Mouse (Mus musculus): Measurements from ENCODE around the gene Msantd1. TPM values are rescaled to one million over a fixed set of nuclear protein-coding genes. Genes with fewer than 3 reads are reported as not detected.

The Msantd1 gene
- total RNA-seq, 2 experiments from 2014 or later = 0.44 to 1.2 TPM

GRCm38 (mm10) chr5:34965531-34965930 is 57.7 kb downstream of the Msantd1 start:
- no peak for ATAC-seq (ENCODE audit: poor library complexity, severe bottlenecking)

DNA sequence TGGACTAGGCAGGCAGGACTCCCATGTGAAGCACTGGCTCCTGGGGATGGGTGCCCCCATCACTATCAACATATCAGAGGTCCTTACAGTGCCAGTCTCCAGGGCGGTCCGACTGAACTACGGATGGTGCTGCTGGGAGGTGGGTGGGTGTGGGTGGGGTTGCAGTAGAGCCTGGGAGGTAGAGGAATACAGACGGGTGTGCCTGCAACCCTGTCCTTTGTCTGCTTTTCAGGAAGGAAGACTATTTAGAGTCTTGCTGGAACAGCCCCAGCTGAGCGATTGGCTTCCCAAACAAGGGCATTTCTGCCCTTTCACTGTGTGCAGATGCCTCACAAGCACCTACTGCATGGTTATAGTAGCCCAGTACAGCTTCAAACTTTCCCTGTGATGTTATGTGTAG is 60.6 kb downstream of the Msantd1 start:
- ATAC-seq (ENCODE audit: poor library complexity, severe bottlenecking) = no peak

GRCm38 (mm10) chr5:34972471-34972870 is 64.7 kb downstream of the Msantd1 start:
- no peak for ATAC-seq (ENCODE audit: poor library complexity, severe bottlenecking)

Other genes with a start within 250 kb of the Msantd1 start
- 9.4 and 10.1 TPM in 2 replicates for gene Nop14, start 247.9 kb upstream of the Msantd1 start, total RNA-seq (2015)
- gene Nop14, start 247.9 kb upstream of the Msantd1 start, total RNA-seq (2017) = 15.6 and 19.2 TPM in 2 replicates
- 1.6 and 2.5 TPM in 2 replicates for gene Grk4, start 247.6 kb upstream of the Msantd1 start, total RNA-seq (2015)
- 3.3 and 3.9 TPM in 2 replicates for gene Grk4, start 247.6 kb upstream of the Msantd1 start, total RNA-seq (2017)
- gene Htt, start 146.3 kb upstream of the Msantd1 start, total RNA-seq (2015) = 15.2 and 15.4 TPM in 2 replicates
- 15.4 and 16.3 TPM in 2 replicates for gene Htt, start 146.3 kb upstream of the Msantd1 start, total RNA-seq (2017)
- 5.7 and 8.5 TPM in 2 replicates for gene Rgs12, start 41.4 kb downstream of the Msantd1 start, total RNA-seq (2015)
- 6.2 and 7.1 TPM in 2 replicates for gene Rgs12, start 41.4 kb downstream of the Msantd1 start, total RNA-seq (2017)
- gene Hgfac, start 133.5 kb downstream of the Msantd1 start, total RNA-seq (2015) = not detected in 2 replicates
- 0.44 TPM in 1 of 2 replicates, not detected in the other for gene Hgfac, start 133.5 kb downstream of the Msantd1 start, total RNA-seq (2017)
- gene Dok7, start 148.8 kb downstream of the Msantd1 start, total RNA-seq (2015) = not detected in 2 replicates
- not detected in 2 replicates for gene Dok7, start 148.8 kb downstream of the Msantd1 start, total RNA-seq (2017)
- gene Lrpap1, start 197.8 kb downstream of the Msantd1 start, total RNA-seq (2015) = 50.6 and 60.4 TPM in 2 replicates
- gene Lrpap1, start 197.8 kb downstream of the Msantd1 start, total RNA-seq (2017) = 85.1 and 110 TPM in 2 replicates

All from megakaryocyte, adult 5-6 weeks (primary cell).